ENCODE assay signal across 8 mouse cellular contexts in genomic region chr14:51089674-51090076, GRCm38 (mm10). TPM values are rescaled to one million over a fixed set of nuclear protein-coding genes. Genes with fewer than 3 reads are reported as not detected.
A peak's percentile ranks its signal among the peaks of the same experiment; 100 is the strongest.
DNase-seq lines count a peak whose midpoint lies in the region; ATAC-seq and TF ChIP-seq lines count a peak whose summit lies in the region.

No protein-coding gene starts in this region.

- ATAC-seq in heart, embryonic 13.5 days (ENCODE audit: extremely low read depth, insufficient number of reproducible peaks, low FRiP score, low TSS enrichment), result no peak
- ATAC-seq in forebrain, embryonic 15.5 days (replicated peaks), result no peak
- no peak for ATAC-seq in liver, embryonic 14.5 days (ENCODE audit: insufficient read depth)

- 0 out of 2 replicates have a peak, but pooled peaks cover 5% of the 10 kb centered on the region for H3K27me3 ChIP-seq in heart, embryonic 13.5 days (replicated peaks)
- peaks cover 5% of the 10 kb centered on the region for H3K27me3 ChIP-seq in E14TG2a.4 (ENCODE audit: insufficient read depth, low read length)
- H3K27me3 ChIP-seq in forebrain, embryonic 15.5 days, result no peaks in the 10 kb centered on the region; the same call in 1 of the 2 replicates
- no peaks in the 10 kb centered on the region for H3K27me3 ChIP-seq in liver, embryonic 14.5 days (ENCODE audit: control insufficient read depth, insufficient read depth, low read length)

- no peaks in the 10 kb centered on the region for H3K9me3 ChIP-seq in heart, embryonic 13.5 days
- no peaks in the 10 kb centered on the region for H3K9me3 ChIP-seq in E14TG2a.4 (ENCODE audit: low read length)
- H3K9me3 ChIP-seq in forebrain, embryonic 15.5 days, result no peaks in the 10 kb centered on the region
- no peaks in the 10 kb centered on the region for H3K9me3 ChIP-seq in liver, embryonic 14.5 days (ENCODE audit: control insufficient read depth, low read length)

- H3K36me3 ChIP-seq in heart, embryonic 13.5 days, result no peaks in the 10 kb centered on the region
- H3K36me3 ChIP-seq in E14TG2a.4 (ENCODE audit: insufficient read depth, low read length), result no peaks in the 10 kb centered on the region
- no peaks in the 10 kb centered on the region for H3K36me3 ChIP-seq in forebrain, embryonic 15.5 days
- no peaks in the 10 kb centered on the region for H3K36me3 ChIP-seq in liver, embryonic 14.5 days (replicated peaks; ENCODE audit: control insufficient read depth, insufficient read depth, low read depth)

- intact Hi-C loops in left cerebral cortex, postnatal 14 days (cut with DNase I), result loop anchor here (1.0 kb wide), 2 partner anchors 25 to 282 kb away; partner anchors contain the start of genes Ccnb1ip1 and Parp2

- WGBS in heart, embryonic 13.5 days, result 0% methylated on average over 15 of the region's 15 CpGs
- WGBS in forebrain, embryonic 15.5 days, result 0% methylated on average over 15 of the region's 15 CpGs
- WGBS in liver, embryonic 14.5 days (ENCODE audit: insufficient replicate concordance), result 0% methylated on average over 15 of the region's 15 CpGs

- DNase-seq in heart, adult 11 months, result no peak
- DNase-seq in liver, embryonic 14.5 days (ENCODE audit: low read depth in 3 of 3, low spot score in 3 of 3), result no peak
- no peak for DNase-seq in left cerebral cortex, postnatal 14 days (ENCODE audit: low spot score in 2 of 2)
- no peak for DNase-seq in right cerebral cortex, postnatal 4 days
- no peak for DNase-seq in frontal cortex, postnatal 36 days (ENCODE audit: low spot score in 2 of 2)

- H3K9ac ChIP-seq in heart, embryonic 13.5 days, result peak overlapping the region; percentile 89
- peak overlapping the region; percentile 52 for H3K9ac ChIP-seq in forebrain, embryonic 15.5 days (replicated peaks)
- peak overlapping the region; percentile 69 for H3K9ac ChIP-seq in liver, embryonic 14.5 days (replicated peaks)

- TF ChIP-seq EP300 in liver, embryonic 14.5 days (IDR thresholded peaks at IDR 0.05; ENCODE audit: low read depth), result 0 out of 2 replicates have a peak, but pooled peaks have one; percentile 22

- peak overlapping the region; percentile 79 for H3K4me3 ChIP-seq in heart, embryonic 13.5 days
- peak overlapping the region; percentile 89 for H3K4me3 ChIP-seq in E14TG2a.4 (replicated peaks; ENCODE audit: low read length)
- peak overlapping the region; percentile 72 for H3K4me3 ChIP-seq in forebrain, embryonic 15.5 days
- peak overlapping the region; percentile 60 to 72 for H3K4me3 ChIP-seq in liver, embryonic 14.5 days (ENCODE audit: insufficient read depth in 1 of 2, low read depth in 2 of 2, low read length in 2 of 2)

- peak overlapping the region; percentile 80 for H3K4me2 ChIP-seq in heart, embryonic 13.5 days
- peak overlapping the region; percentile 79 for H3K4me2 ChIP-seq in forebrain, embryonic 15.5 days (replicated peaks)
- H3K4me2 ChIP-seq in liver, embryonic 14.5 days (ENCODE audit: low read depth), result peak overlapping the region; percentile 96

- H3K27ac ChIP-seq in heart, embryonic 13.5 days (replicated peaks), result peak overlapping the region; percentile 93
- H3K27ac ChIP-seq in forebrain, embryonic 15.5 days (replicated peaks), result peak overlapping the region; percentile 77
- peak overlapping the region; percentile 66 for H3K27ac ChIP-seq in liver, embryonic 14.5 days

- H3K4me1 ChIP-seq in heart, embryonic 13.5 days, result peaks cover 12% of the 10 kb centered on the region
- peaks cover 22% of the 10 kb centered on the region for H3K4me1 ChIP-seq in E14TG2a.4 (replicated peaks; ENCODE audit: low read depth, low read length)
- H3K4me1 ChIP-seq in forebrain, embryonic 15.5 days, result peaks cover 19% of the 10 kb centered on the region
- H3K4me1 ChIP-seq in liver, embryonic 14.5 days (replicated peaks; ENCODE audit: control insufficient read depth in 2 of 2, insufficient read depth in 2 of 2, low read length in 1 of 2), result peaks cover 27 to 37% of the 10 kb centered on the region in 2 experiments

- no peak for TF ChIP-seq CTCF in E14TG2a.4 (conservative IDR thresholded peaks at IDR 0.05; ENCODE audit: low read length)
- no peak for TF ChIP-seq CTCF in liver, embryonic 14.5 days (IDR thresholded peaks at IDR 0.05; ENCODE audit: low read depth)

RNA-seq across cellular contexts. Expression of gene Rnase4, which starts 1.2 kb away (rescaled TPM):
- polyA plus RNA-seq in heart, embryonic 13.5 days (2015; fragmentation: Nextera tagmentation; extraction: Ambion mirVana), result 20.5 and 21.4 TPM in 2 replicates
- polyA plus RNA-seq in forebrain, embryonic 15.5 days (2015; fragmentation: Nextera tagmentation; extraction: Ambion mirVana), result 8.9 and 10.0 TPM in 2 replicates
- polyA plus RNA-seq in liver, embryonic 14.5 days (2012; rRNA removed), result 12.8 and 15.0 TPM in 2 replicates
- polyA plus RNA-seq in liver, embryonic 14.5 days (2014; fragmentation: Nextera tagmentation; extraction: Ambion mirVana), result 20.2 and 21.9 TPM in 2 replicates
- 10 to 100 TPM; 19.0 to 20.1 TPM for total RNA-seq in left cerebral cortex, postnatal 14 days (2021)

RNA-seq across cellular contexts. Expression of gene Ang, which starts 1.3 kb away (rescaled TPM):
- 3.6 and 3.9 TPM in 2 replicates for polyA plus RNA-seq in heart, embryonic 13.5 days (2015; fragmentation: Nextera tagmentation; extraction: Ambion mirVana)
- 2.6 and 3.8 TPM in 2 replicates for polyA plus RNA-seq in forebrain, embryonic 15.5 days (2015; fragmentation: Nextera tagmentation; extraction: Ambion mirVana)
- 3.3 and 3.4 TPM in 2 replicates for polyA plus RNA-seq in liver, embryonic 14.5 days (2012; rRNA removed)
- polyA plus RNA-seq in liver, embryonic 14.5 days (2014; fragmentation: Nextera tagmentation; extraction: Ambion mirVana), result 5.4 and 7.1 TPM in 2 replicates
- 1 to 10 TPM; 2.9 to 4.1 TPM for total RNA-seq in left cerebral cortex, postnatal 14 days (2021)

RNA-seq across cellular contexts. Expression of gene Olfr750, which starts 15.4 kb away (rescaled TPM):
- not detected in 2 replicates for polyA plus RNA-seq in heart, embryonic 13.5 days (2015; fragmentation: Nextera tagmentation; extraction: Ambion mirVana)
- polyA plus RNA-seq in forebrain, embryonic 15.5 days (2015; fragmentation: Nextera tagmentation; extraction: Ambion mirVana), result not detected in 2 replicates
- polyA plus RNA-seq in liver, embryonic 14.5 days (2012; rRNA removed), result not detected in 2 replicates
- not detected in 2 replicates for polyA plus RNA-seq in liver, embryonic 14.5 days (2014; fragmentation: Nextera tagmentation; extraction: Ambion mirVana)
- total RNA-seq in left cerebral cortex, postnatal 14 days (2021), result not detected

RNA-seq across cellular contexts. Expression of gene Eddm3b, which starts 24.6 kb away (rescaled TPM):
- not detected in 2 replicates for polyA plus RNA-seq in heart, embryonic 13.5 days (2015; fragmentation: Nextera tagmentation; extraction: Ambion mirVana)
- polyA plus RNA-seq in forebrain, embryonic 15.5 days (2015; fragmentation: Nextera tagmentation; extraction: Ambion mirVana), result not detected in 2 replicates
- polyA plus RNA-seq in liver, embryonic 14.5 days (2012; rRNA removed), result not detected in 2 replicates
- polyA plus RNA-seq in liver, embryonic 14.5 days (2014; fragmentation: Nextera tagmentation; extraction: Ambion mirVana), result not detected in 2 replicates
- not detected for total RNA-seq in left cerebral cortex, postnatal 14 days (2021)

RNA-seq across cellular contexts. Expression of gene Rnase12, which starts 32.2 kb away (rescaled TPM):
- 0.99 and 1.1 TPM in 2 replicates for polyA plus RNA-seq in heart, embryonic 13.5 days (2015; fragmentation: Nextera tagmentation; extraction: Ambion mirVana)
- not detected in 2 replicates for polyA plus RNA-seq in forebrain, embryonic 15.5 days (2015; fragmentation: Nextera tagmentation; extraction: Ambion mirVana)
- 0.69 and 0.95 TPM in 2 replicates for polyA plus RNA-seq in liver, embryonic 14.5 days (2012; rRNA removed)
- 0.91 and 1.8 TPM in 2 replicates for polyA plus RNA-seq in liver, embryonic 14.5 days (2014; fragmentation: Nextera tagmentation; extraction: Ambion mirVana)
- not detected for total RNA-seq in left cerebral cortex, postnatal 14 days (2021)
